Mouse (Mus musculus): ENCODE results near the gene Scarf1. TPM values are rescaled to one million over a fixed set of nuclear protein-coding genes. Genes with fewer than 3 reads are reported as not detected.
A peak's percentile ranks its signal among the peaks of the same experiment; 100 is the strongest.

Gene Scarf1
- polyA plus RNA-seq, 1 experiment from 2014 or later = 4.8 TPM

DNA sequence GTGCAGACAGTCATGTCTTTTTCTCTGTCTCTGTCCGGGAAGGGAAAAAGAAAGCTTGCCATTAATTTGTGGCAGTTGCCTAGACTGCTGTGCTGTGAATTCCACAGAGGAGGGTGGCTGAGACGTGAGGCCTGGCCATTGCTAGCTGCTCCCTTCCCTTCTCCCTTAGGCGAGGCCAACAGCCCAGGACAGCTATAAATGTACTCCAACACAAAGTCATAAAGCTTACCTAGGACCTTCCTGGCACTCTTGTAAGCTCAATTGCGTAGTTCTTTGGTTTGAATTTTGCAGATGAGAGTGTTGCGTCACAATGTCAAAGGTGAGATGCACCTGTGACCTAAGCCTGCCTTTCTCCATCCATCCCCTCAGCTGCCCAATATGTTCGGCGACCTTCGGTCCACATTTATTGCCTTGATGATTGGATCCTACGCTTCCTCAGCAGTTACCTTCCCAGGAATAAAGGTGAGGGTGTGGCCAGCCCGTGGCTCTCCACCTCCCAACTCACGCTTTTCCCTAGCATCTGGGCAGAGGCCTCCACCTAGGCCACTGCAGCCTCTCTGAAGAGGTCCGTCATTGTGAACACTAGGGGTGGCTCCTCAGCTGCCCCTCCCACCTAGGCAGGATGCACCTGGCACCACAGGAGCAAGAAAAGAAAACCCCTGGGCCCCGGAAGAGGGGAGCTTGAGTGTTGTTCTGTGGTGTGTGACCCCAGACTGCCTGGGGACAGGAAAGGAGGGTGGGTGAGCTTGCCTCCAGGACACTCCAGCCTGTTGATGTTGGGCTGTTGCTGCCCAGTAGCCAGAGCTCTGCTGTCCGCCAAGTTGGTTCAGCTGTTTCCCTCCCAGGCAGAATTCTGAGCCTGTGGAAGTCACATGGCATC is 47.4 kb downstream of the Scarf1 start:
- no peak overlapping the region for H3K9ac ChIP-seq
- H3K9me3 ChIP-seq = no peaks in the 10 kb centered on the region
- WGBS = 83% methylated on average over 14 of the region's 14 CpGs
- no peak overlapping the region for H3K4me3 ChIP-seq
- no peaks in the 10 kb centered on the region for H3K4me1 ChIP-seq (replicated peaks)
- H3K27ac ChIP-seq = no peak overlapping the region
- ATAC-seq (ENCODE audit: low FRiP score) = no peak
- peaks cover 74% of the 10 kb centered on the region for H3K36me3 ChIP-seq
- no peak overlapping the region for H3K4me2 ChIP-seq
- no peaks in the 10 kb centered on the region for H3K27me3 ChIP-seq

DNA sequence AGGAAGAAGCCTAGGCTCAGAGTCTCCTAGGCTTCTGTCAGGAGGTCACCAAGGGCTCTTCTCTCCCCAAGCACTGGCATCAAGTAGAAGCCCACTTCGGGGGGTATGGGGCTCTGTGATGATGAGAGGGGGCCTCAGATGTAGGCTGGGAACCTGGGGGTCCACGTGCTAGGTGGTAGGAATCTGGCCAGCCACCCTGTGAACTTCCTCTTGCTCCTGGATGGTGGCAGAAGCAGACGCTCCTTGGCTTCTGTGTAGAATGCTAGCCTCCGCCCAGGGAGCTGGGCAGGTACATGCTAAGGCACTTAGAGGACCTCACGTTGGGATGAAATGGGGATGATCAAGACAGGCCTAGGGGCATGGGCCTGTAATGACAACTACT is 48.1 kb downstream of the Scarf1 start:
- ATAC-seq (ENCODE audit: low FRiP score) = no peak
- no peak overlapping the region for H3K4me2 ChIP-seq
- WGBS = 88% methylated on average over 5 of the region's 5 CpGs
- no peaks in the 10 kb centered on the region for H3K27me3 ChIP-seq
- H3K9ac ChIP-seq = no peak overlapping the region
- no peak overlapping the region for H3K4me3 ChIP-seq
- H3K27ac ChIP-seq = no peak overlapping the region
- no peaks in the 10 kb centered on the region for H3K4me1 ChIP-seq (replicated peaks)
- H3K36me3 ChIP-seq = peaks cover 81% of the 10 kb centered on the region
- no peaks in the 10 kb centered on the region for H3K9me3 ChIP-seq

DNA sequence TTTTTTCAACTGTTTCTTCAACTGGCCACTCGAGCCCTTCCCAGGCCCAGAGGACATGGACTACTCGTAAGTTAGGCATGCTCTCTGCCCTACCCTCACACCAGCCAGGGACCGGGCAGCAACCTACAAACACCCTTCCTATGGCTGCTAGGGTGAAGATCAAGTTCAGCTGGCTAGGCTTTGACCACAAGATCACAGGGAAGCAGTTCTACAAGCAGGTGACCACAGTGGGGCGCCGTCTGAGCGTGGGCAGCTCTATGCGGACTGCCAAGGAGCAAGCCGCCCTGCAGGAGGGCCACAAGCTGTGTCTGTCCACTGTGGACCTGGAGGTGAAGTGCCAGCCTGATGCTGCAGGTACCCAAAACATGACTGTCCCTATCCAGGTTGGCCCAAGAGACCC is 49.5 kb downstream of the Scarf1 start:
- Histone ChIP-seq H3K4me2 (no peak overlapping the region), H3K27ac (no peak overlapping the region), H3K4me1 (replicated peaks) (peaks cover 4% of the 10 kb centered on the region; the same call in 1 of the 2 replicates), H3K4me3 (no peak overlapping the region), H3K27me3 (no peaks in the 10 kb centered on the region), H3K9me3 (no peaks in the 10 kb centered on the region), H3K36me3 (peaks cover 80% of the 10 kb centered on the region), H3K9ac (0 out of 2 replicates have a peak overlapping the region, but pooled peaks have one; percentile 39)
- WGBS = 89% methylated on average over 8 of the region's 8 CpGs
- no peak for ATAC-seq (ENCODE audit: low FRiP score)

DNA sequence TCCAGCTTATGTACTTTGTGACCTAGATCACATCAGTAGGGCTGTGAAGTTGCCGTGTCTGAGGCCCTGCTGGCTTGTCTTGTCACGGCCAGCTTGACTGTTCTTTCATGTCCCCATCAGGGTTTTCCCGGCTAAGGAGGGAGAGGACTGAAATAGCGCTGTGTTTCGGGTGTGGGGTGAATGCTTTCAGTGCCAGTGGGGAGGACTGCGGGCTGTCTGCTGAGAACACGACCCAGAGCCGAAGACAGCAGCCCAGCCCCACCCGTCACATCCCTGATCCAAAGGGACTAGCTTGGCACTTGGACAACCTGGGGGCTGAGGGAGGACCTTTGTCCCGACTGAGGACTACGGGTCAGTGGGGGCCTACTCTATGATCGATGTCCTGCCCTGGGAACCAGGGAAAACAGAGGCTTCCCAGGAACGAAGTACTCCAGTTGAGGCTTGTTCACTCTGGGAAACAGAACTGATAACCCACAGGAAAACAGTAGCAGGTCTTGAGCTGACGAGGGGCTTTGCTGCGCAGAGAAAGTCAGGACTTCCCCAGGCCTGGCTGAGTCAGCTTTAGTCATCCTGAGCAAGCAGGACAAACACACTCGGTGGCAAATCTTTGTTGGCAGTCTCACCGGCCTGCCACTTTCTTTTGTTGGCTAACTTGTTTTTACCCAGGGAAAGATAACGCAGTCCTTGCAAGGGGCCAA is 50.7 kb downstream of the Scarf1 start:
- peak overlapping the region; percentile 55; the same call in 1 of the 2 replicates for H3K27ac ChIP-seq
- peaks cover 82% of the 10 kb centered on the region for H3K36me3 ChIP-seq
- no peaks in the 10 kb centered on the region for H3K27me3 ChIP-seq
- no peak for ATAC-seq (ENCODE audit: low FRiP score)
- peaks cover 4% of the 10 kb centered on the region; the same call in 1 of the 2 replicates for H3K4me1 ChIP-seq (replicated peaks)
- WGBS = 76% methylated on average over 18 of the region's 18 CpGs
- no peak overlapping the region for H3K4me2 ChIP-seq
- H3K9me3 ChIP-seq = no peaks in the 10 kb centered on the region
- H3K9ac ChIP-seq = no peak overlapping the region
- H3K4me3 ChIP-seq = no peak overlapping the region

DNA sequence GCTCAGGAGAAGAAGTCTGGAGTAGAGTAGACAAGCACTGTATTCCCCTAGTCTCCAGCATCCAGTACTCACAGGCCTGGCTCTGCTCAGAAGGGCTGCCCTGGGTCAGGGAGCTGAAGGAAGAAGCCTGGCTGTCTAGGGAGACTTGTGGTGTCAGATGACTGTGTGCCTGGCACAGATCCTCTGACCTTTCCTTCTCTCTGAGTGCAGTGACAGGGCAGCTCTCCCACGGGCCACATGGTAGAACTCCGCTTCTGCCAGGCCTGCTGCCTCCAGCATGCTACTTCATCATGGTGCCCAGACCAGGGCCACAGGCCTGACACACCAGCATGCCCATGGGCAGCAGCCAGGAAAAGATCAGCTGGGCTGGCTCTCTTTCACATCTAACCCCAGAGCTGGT is 52.5 kb downstream of the Scarf1 start:
- H3K36me3 ChIP-seq = peaks cover 95% of the 10 kb centered on the region
- H3K9ac ChIP-seq = no peak overlapping the region
- H3K27ac ChIP-seq = no peak overlapping the region
- no peak overlapping the region for H3K4me2 ChIP-seq
- peaks cover 4% of the 10 kb centered on the region; the same call in 1 of the 2 replicates for H3K4me1 ChIP-seq (replicated peaks)
- H3K9me3 ChIP-seq = no peaks in the 10 kb centered on the region
- H3K4me3 ChIP-seq = no peak overlapping the region
- H3K27me3 ChIP-seq = no peaks in the 10 kb centered on the region
- 85% methylated on average over 2 of the region's 2 CpGs for WGBS
- no peak for ATAC-seq (ENCODE audit: low FRiP score)

DNA sequence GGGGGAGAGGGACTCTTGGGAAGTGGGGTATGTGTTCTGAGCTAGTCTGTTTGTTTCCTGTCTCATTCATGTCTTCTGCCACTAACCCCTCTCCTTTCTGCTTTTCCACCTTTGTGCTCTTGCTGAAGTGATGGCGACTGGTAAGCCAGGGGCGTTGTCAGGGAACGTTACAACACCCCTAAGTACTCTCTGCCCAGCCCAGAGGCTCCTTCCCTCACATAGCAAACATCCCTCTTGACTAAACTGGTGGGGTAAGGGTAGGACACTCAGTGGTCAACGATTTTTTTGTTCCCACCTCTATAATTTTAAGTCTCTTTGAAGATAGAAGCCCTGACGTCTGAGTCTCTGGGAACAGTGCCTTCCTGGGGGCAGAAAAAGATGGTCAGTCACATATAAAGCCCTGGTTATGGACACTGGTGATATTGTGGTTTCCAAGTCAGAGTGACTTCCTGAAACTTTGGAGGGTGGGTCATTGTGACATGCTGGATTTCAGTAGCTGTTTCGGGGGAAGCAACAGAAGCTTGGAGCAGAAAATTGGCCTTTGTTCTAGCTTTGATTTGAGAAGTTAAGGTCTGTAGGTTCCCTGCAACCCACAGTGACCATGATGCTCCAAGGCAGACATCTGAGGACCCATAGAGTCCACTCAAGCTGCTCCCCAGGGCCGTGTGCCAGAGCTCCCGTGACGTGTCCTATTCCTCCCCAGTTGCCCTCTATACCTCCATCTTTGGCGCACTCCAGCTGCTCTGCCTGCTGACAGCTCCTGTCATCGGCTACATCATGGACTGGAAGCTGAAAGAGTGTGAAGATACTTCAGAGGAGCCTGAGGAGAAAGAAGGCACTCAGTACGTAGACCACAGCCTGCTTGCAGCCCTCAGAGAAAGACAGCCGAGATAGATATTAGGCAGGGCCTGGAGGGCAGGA is 53.2 kb downstream of the Scarf1 start:
- H3K27me3 ChIP-seq = no peaks in the 10 kb centered on the region
- H3K4me3 ChIP-seq = no peak overlapping the region
- no peaks in the 10 kb centered on the region for H3K9me3 ChIP-seq
- H3K36me3 ChIP-seq = peaks cover 92% of the 10 kb centered on the region
- H3K27ac ChIP-seq = no peak overlapping the region
- no peak overlapping the region for H3K4me2 ChIP-seq
- no peak for ATAC-seq (ENCODE audit: low FRiP score)
- WGBS = 81% methylated on average over 13 of the region's 13 CpGs
- H3K4me1 ChIP-seq (replicated peaks) = peaks cover 9% of the 10 kb centered on the region
- no peak overlapping the region; the same call in 1 of the 2 replicates for H3K9ac ChIP-seq

DNA sequence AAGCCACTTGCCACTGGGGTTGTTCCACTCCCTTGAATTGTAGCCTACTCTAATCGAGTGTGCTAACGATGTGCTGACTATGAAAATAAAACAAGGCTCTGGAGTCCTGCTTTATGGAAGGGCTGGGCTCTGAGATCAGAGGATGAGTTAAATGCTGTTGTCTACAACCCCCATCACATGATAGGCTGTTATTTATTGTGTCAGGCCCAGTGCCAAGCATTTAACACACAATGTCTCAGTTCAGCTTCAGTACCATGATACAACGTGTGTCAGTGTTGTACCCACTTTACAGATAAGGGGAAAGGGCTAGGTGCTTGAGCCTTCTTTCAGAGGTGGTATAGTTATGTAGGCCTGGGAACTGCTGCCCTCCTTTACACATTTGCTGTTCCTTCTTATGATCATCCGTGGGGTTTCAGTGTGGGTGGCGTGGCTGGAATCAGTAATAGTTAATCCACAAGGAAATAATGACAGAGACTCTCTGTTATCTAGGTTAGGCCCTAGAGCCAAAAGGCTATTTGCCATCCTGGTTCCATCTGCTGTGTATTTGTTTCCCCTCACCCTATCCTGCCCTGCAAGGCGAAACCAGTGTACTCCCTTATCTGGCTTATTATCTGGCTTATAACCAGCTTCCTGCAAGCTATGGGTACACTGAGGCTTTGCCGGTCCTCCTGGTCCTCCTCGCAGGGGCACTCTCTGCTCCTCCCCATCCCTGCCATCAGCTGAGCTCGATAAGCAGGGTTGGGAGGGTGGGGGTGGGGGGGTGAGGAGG is 54.2 kb downstream of the Scarf1 start:
- Histone ChIP-seq H3K4me3 (no peak overlapping the region), H3K27me3 (no peaks in the 10 kb centered on the region), H3K9me3 (no peaks in the 10 kb centered on the region), H3K4me2 (no peak overlapping the region), H3K27ac (no peak overlapping the region), H3K4me1 (replicated peaks) (peaks cover 19% of the 10 kb centered on the region), H3K36me3 (peaks cover 82% of the 10 kb centered on the region), H3K9ac (no peak overlapping the region; the same call in 1 of the 2 replicates)
- no peak for ATAC-seq (ENCODE audit: low FRiP score)
- 69% methylated on average over 9 of the region's 9 CpGs for WGBS

DNA sequence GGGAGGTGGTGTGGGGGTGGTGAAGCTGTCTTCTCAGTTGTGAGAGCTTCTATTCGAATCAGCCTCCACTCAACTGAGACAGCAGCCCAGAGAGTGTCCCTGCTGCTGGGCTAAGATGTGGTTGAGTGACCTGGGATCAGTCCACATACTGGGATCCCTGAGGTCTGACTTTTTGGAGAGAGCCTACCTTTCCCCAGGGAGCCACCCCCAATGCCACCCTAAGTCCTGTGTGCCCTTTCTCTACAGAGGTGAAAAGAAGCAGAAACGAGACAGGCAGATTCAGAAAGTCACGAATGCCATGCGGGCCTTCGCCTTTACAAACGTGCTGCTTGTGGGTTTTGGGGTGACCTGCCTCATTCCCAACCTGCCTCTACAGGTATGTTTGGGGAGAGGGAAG is 54.8 kb downstream of the Scarf1 start:
- H3K36me3 ChIP-seq = peaks cover 76% of the 10 kb centered on the region
- no peak for ATAC-seq (ENCODE audit: low FRiP score)
- H3K4me2 ChIP-seq = no peak overlapping the region
- H3K9ac ChIP-seq = no peak overlapping the region
- no peak overlapping the region for H3K27ac ChIP-seq
- H3K27me3 ChIP-seq = no peaks in the 10 kb centered on the region
- WGBS = 87% methylated on average over 6 of the region's 6 CpGs
- H3K4me3 ChIP-seq = no peak overlapping the region
- no peaks in the 10 kb centered on the region for H3K9me3 ChIP-seq
- H3K4me1 ChIP-seq (replicated peaks) = peaks cover 25% of the 10 kb centered on the region

DNA sequence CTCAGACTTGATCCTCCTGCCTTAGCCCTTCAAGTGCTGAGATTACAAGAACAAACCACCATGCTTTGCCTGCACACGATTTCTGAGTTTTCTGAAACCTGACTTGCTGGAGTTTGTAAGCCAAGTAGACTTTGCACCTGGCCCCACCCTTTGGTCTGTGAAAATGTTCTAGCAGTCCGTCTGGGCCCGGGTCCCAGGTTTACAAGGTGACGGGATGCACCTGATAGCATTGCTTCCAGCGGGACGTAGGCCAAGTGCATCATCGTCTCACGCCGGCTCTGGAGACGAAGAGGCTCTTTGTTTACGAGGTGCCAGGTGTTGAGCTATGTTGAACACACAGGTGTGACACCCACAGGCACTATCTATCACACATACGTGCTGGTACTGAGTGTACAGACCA is 55.6 kb downstream of the Scarf1 start:
- Histone ChIP-seq H3K27me3 (no peaks in the 10 kb centered on the region), H3K9ac (no peak overlapping the region), H3K4me2 (no peak overlapping the region), H3K9me3 (no peaks in the 10 kb centered on the region), H3K4me1 (replicated peaks) (peaks cover 28% of the 10 kb centered on the region), H3K36me3 (peaks cover 68% of the 10 kb centered on the region), H3K27ac (no peak overlapping the region), H3K4me3 (no peak overlapping the region)
- no peak for ATAC-seq (ENCODE audit: low FRiP score)
- 94% methylated on average over 12 of the region's 12 CpGs for WGBS

DNA sequence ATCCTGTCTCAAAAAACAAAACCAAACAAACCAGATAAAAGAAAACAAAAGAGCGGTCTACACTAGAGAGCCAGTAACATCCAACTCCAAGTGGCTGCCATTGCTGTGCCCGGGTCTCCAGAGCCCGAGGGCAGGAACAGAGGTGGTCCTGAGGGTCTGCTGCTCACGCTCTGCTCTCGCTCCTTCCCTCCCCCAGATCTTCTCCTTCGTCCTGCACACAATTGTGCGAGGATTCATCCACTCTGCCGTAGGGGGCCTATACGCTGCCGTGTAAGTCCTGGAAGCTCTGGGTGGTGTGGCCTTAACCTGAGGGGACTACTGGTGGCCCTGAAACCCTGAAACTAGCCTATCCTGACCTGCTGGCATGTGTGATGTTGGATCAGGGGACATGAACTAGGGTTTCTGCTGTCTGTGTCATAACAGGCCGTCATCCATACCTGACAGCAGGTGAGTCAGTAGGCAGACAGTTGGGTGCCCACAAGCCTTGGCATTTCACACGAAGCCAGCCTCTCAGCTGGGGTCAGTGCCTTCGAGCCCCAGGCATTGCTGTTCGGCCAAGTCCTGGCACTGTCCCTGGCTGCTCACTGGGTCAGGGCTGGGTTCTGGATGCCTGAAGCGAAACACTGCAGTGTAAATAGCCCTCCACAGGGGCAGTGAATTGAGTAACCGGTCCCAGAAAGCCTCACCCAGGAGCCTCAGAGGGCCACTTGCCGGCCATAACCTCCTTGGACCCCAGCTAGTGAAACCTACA is 57.2 kb downstream of the Scarf1 start:
- Histone ChIP-seq H3K4me3 (no peak overlapping the region), H3K9me3 (no peaks in the 10 kb centered on the region), H3K4me2 (no peak overlapping the region), H3K27me3 (no peaks in the 10 kb centered on the region), H3K36me3 (peaks cover 57% of the 10 kb centered on the region), H3K4me1 (replicated peaks) (peaks cover 28% of the 10 kb centered on the region), H3K9ac (no peak overlapping the region), H3K27ac (no peak overlapping the region)
- WGBS = 90% methylated on average over 17 of the region's 17 CpGs
- no peak for ATAC-seq (ENCODE audit: low FRiP score)
